Mouse (Mus musculus): Measurements from ENCODE around the gene Gmip. TPM values are rescaled to one million over a fixed set of nuclear protein-coding genes. Genes with fewer than 3 reads are reported as not detected.

The Gmip gene
- polyA plus RNA-seq, 1 experiment from 2014 or later = 43.2 TPM

DNA sequence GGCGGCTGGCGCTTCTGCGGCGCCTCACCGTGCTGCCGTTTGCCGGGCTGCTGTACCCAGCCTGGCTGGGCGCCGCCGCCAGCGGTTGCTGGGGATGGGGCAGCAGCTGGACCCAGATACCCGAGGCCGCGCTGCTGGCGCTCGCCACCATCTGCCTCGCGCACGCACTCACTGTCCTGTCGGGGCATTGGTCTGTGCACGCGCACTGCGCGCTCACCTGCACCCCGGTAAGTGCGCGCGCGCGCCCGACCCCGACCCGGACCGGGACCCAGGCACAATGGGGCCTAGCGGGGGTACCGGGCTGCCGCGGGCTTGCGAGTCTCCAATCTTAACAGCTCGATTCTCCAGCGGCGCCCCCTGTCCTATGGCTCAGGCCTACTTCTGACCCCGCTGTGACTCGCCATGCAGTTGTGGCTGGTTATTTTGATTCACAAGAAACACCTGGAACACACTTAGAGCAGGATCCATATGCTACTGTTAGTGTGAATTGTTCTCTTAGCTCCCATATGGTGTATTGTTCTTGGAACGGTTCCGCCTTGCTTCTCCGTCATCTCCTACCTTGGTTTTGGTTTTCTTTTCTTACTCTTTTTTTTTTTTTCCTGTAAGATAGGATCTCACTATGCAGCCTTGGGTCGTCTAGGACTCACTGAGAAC is 16.9 kb upstream of the Gmip start:
- under 1% methylated on average over 48 of the region's 48 CpGs for WGBS
- H3K9ac ChIP-seq = peak overlapping the region; percentile 99
- peaks cover 16% of the 10 kb centered on the region for H3K36me3 ChIP-seq (replicated peaks)
- H3K4me2 ChIP-seq = peak overlapping the region; percentile 91
- H3K27ac ChIP-seq = peak overlapping the region; percentile 71
- no peaks in the 10 kb centered on the region for H3K27me3 ChIP-seq (replicated peaks)
- peak overlapping the region; percentile 100 for H3K4me3 ChIP-seq
- peak; percentile 83 for ATAC-seq (replicated peaks)
- H3K4me1 ChIP-seq = peaks cover 29% of the 10 kb centered on the region
- H3K9me3 ChIP-seq = no peaks in the 10 kb centered on the region

DNA sequence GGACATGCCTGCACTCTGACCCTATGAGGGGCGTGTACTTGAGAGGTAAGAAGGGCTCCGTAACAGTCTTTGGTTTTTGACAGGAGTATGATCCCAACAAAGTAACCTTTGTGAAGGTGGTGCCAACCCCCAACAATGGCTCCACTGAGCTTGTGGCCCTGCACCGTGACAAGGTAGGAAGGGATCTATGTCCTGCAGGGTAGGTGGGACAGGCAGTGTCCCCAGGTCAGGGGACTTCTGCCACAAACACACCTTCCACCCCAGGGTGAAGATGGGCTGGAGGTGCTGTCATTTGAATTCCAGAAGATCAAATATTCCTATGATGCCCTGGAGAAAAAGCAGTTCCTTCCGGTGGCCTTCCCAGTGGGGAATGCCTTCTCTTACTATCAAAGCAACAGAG is 14.8 kb upstream of the Gmip start:
- peaks cover 29% of the 10 kb centered on the region for H3K4me1 ChIP-seq
- H3K27ac ChIP-seq = no peak overlapping the region
- no peak overlapping the region for H3K4me2 ChIP-seq
- 96% methylated on average over 4 of the region's 4 CpGs for WGBS
- no peaks in the 10 kb centered on the region for H3K27me3 ChIP-seq (replicated peaks)
- no peak overlapping the region for H3K9ac ChIP-seq
- peaks cover 35% of the 10 kb centered on the region for H3K36me3 ChIP-seq (replicated peaks)
- H3K4me3 ChIP-seq = no peak overlapping the region
- ATAC-seq (replicated peaks) = no peak
- H3K9me3 ChIP-seq = no peaks in the 10 kb centered on the region

DNA sequence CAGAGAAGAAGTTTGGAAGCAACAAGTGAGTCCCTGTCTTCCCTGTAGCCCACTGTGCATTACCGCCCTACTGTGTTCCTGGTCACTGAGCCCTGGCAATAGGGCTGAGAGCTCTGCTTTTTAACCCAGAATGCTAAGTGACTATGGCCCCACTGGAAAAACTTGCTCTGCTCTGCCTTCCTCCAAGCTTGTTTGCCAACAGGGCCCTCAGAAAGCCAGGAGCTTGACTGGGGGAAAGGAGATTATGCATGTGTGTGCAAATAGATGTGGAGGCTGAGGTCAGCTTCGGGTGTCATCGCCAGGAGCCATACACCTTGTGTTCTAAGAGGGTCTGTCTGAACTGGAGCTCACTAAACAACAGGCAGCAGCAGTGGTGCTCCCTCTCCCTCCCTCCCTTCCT is 14.4 kb upstream of the Gmip start:
- H3K27ac ChIP-seq = no peak overlapping the region
- H3K4me1 ChIP-seq = peaks cover 29% of the 10 kb centered on the region
- no peak for ATAC-seq (replicated peaks)
- H3K9me3 ChIP-seq = no peaks in the 10 kb centered on the region
- peaks cover 38% of the 10 kb centered on the region for H3K36me3 ChIP-seq (replicated peaks)
- H3K4me3 ChIP-seq = no peak overlapping the region
- H3K9ac ChIP-seq = no peak overlapping the region
- no peaks in the 10 kb centered on the region for H3K27me3 ChIP-seq (replicated peaks)
- no peak overlapping the region for H3K4me2 ChIP-seq
- 93% methylated on average over 3 of the region's 3 CpGs for WGBS

- Histone ChIP-seq H3K4me3 (no peak overlapping the region), H3K9me3 (no peaks in the 10 kb centered on the region), H3K4me1 (peaks cover 29% of the 10 kb centered on the region), H3K4me2 (no peak overlapping the region), H3K36me3 (replicated peaks) (peaks cover 46% of the 10 kb centered on the region), H3K9ac (no peak overlapping the region), H3K27me3 (replicated peaks) (no peaks in the 10 kb centered on the region), H3K27ac (no peak overlapping the region)
- WGBS = 98% methylated on average over 6 of the region's 6 CpGs
- no peak for ATAC-seq (replicated peaks)
These were observed 13.6 kb upstream of the Gmip start for GRCm38 (mm10) chr8:69794901-69795300.

- WGBS = 96% methylated on average over 16 of the region's 16 CpGs
- Histone ChIP-seq H3K27me3 (replicated peaks) (no peaks in the 10 kb centered on the region), H3K36me3 (replicated peaks) (peaks cover 61% of the 10 kb centered on the region), H3K4me2 (no peak overlapping the region), H3K9ac (no peak overlapping the region), H3K4me1 (peaks cover 22% of the 10 kb centered on the region), H3K9me3 (no peaks in the 10 kb centered on the region), H3K27ac (no peak overlapping the region), H3K4me3 (no peak overlapping the region)
- no peak for ATAC-seq (replicated peaks)
These were observed 11.6 kb upstream of the Gmip start for GRCm38 (mm10) chr8:69796721-69797345.

DNA sequence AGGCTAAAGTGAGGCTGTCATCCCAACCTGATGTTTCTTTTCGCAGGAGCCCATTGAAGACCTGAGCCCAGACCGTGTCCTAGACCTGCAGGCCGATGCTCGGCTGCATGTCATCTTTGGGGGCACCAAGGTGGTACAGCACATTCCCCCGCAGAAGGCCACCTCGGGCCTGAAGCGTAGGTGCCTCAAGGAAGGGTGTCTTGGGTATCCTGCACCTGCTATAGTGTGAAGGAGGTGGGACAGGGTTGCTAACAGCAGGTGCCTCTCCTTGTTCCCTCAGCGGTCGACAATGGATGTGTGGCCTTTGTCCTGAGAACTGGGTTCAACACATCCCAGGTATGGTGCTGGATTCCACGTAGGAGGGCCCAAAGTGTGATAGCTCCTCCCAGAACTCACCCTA is 10.8 kb upstream of the Gmip start:
- H3K36me3 ChIP-seq (replicated peaks) = peaks cover 70% of the 10 kb centered on the region
- WGBS = 95% methylated on average over 10 of the region's 10 CpGs
- no peak overlapping the region for H3K4me2 ChIP-seq
- ATAC-seq (replicated peaks) = no peak
- no peak overlapping the region for H3K9ac ChIP-seq
- H3K9me3 ChIP-seq = no peaks in the 10 kb centered on the region
- H3K4me1 ChIP-seq = peaks cover 14% of the 10 kb centered on the region
- H3K4me3 ChIP-seq = no peak overlapping the region
- H3K27ac ChIP-seq = no peak overlapping the region
- H3K27me3 ChIP-seq (replicated peaks) = no peaks in the 10 kb centered on the region

- H3K4me2 ChIP-seq = no peak overlapping the region
- H3K4me1 ChIP-seq = no peaks in the 10 kb centered on the region
- H3K36me3 ChIP-seq (replicated peaks) = peaks cover 78% of the 10 kb centered on the region
- no peak for ATAC-seq (replicated peaks)
- H3K9me3 ChIP-seq = no peaks in the 10 kb centered on the region
- H3K9ac ChIP-seq = no peak overlapping the region
- H3K4me3 ChIP-seq = no peak overlapping the region
- WGBS = 90% methylated on average over 8 of the region's 8 CpGs
- no peaks in the 10 kb centered on the region for H3K27me3 ChIP-seq (replicated peaks)
- H3K27ac ChIP-seq = no peak overlapping the region
These were observed 9.2 kb upstream of the Gmip start for GRCm38 (mm10) chr8:69799261-69799660.

DNA sequence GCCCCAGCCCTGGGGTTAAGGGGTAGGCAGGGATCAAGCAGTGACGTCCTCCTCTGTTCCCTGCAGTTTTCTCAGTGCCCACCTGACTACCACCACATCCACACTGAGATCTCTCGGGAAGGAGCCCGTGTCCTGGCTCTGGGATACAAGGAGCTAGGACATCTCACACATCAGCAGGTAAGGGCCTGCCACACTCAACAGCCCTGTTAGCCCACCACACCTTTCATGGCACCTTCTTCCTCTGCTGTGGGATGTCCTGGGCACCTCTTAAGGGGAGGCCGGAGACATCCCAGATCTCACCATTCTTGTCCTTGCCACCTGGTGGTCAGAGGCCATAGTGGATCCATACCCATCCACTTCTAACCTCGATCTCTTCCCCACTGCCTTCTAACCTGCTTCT is 8.5 kb upstream of the Gmip start:
- H3K4me2 ChIP-seq = no peak overlapping the region
- 91% methylated on average over 5 of the region's 5 CpGs for WGBS
- H3K36me3 ChIP-seq (replicated peaks) = peaks cover 82% of the 10 kb centered on the region
- H3K4me3 ChIP-seq = no peak overlapping the region
- no peak overlapping the region for H3K27ac ChIP-seq
- H3K9ac ChIP-seq = no peak overlapping the region
- no peaks in the 10 kb centered on the region for H3K27me3 ChIP-seq (replicated peaks)
- no peaks in the 10 kb centered on the region for H3K9me3 ChIP-seq
- no peak for ATAC-seq (replicated peaks)
- no peaks in the 10 kb centered on the region for H3K4me1 ChIP-seq

DNA sequence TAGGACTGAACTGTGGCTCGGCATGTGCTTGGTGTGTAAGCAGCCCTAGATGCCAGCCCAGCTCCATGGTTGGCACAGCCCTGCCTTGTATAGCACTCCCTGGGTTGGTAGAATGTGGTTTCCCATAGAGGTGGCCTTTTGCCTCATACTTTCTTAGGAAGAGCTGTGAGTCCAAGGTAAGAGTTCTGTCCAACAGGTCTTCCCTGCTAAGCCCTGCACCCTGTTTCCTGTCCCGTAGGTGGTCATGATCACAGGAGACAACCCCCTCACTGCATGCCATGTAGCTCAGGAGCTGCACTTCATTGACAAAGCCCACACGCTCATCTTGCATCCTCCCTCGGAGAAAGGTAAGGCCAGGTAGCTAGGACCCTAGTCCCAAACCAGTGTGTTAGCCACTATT is 6.7 kb upstream of the Gmip start:
- H3K36me3 ChIP-seq (replicated peaks) = peaks cover 92% of the 10 kb centered on the region
- 97% methylated on average over 4 of the region's 4 CpGs for WGBS
- H3K9me3 ChIP-seq = no peaks in the 10 kb centered on the region
- no peaks in the 10 kb centered on the region for H3K27me3 ChIP-seq (replicated peaks)
- H3K4me1 ChIP-seq = no peaks in the 10 kb centered on the region
- no peak overlapping the region for H3K4me3 ChIP-seq
- H3K4me2 ChIP-seq = no peak overlapping the region
- no peak overlapping the region for H3K27ac ChIP-seq
- H3K9ac ChIP-seq = no peak overlapping the region
- ATAC-seq (replicated peaks) = no peak

DNA sequence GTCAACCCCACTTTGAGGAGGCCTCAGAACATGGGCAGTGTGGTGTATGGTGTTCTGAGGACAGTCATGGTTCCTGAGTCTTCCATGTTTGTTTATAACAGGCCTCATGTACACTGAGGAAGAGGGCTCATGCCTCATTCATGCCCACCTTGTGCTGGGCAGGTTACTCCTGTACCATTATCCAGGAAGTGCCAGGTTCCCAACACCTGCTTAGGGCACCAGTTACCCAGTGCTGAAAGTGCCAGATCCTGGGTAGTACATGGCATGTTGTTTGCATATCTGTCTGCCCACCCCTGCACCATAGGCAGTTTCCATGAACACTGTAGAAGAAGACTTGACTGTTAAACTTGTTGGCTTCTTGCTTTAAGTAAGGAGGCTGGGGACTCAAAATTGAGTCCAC is 6.3 kb upstream of the Gmip start:
- Histone ChIP-seq H3K4me1 (no peaks in the 10 kb centered on the region), H3K9me3 (no peaks in the 10 kb centered on the region), H3K4me3 (no peak overlapping the region), H3K9ac (no peak overlapping the region), H3K27me3 (replicated peaks) (no peaks in the 10 kb centered on the region), H3K4me2 (no peak overlapping the region), H3K27ac (no peak overlapping the region), H3K36me3 (replicated peaks) (peaks cover 92% of the 10 kb centered on the region)
- no peak for ATAC-seq (replicated peaks)

GRCm38 (mm10) chr8:69803366-69803765 is 5.1 kb upstream of the Gmip start:
- no peak overlapping the region for H3K9ac ChIP-seq
- H3K9me3 ChIP-seq = no peaks in the 10 kb centered on the region
- ATAC-seq (replicated peaks) = no peak
- no peaks in the 10 kb centered on the region for H3K27me3 ChIP-seq (replicated peaks)
- H3K4me3 ChIP-seq = no peak overlapping the region
- H3K4me2 ChIP-seq = no peak overlapping the region
- peaks cover 4% of the 10 kb centered on the region for H3K4me1 ChIP-seq
- peaks cover 88% of the 10 kb centered on the region for H3K36me3 ChIP-seq (replicated peaks)
- no peak overlapping the region for H3K27ac ChIP-seq
- 96% methylated on average over 7 of the region's 7 CpGs for WGBS

DNA sequence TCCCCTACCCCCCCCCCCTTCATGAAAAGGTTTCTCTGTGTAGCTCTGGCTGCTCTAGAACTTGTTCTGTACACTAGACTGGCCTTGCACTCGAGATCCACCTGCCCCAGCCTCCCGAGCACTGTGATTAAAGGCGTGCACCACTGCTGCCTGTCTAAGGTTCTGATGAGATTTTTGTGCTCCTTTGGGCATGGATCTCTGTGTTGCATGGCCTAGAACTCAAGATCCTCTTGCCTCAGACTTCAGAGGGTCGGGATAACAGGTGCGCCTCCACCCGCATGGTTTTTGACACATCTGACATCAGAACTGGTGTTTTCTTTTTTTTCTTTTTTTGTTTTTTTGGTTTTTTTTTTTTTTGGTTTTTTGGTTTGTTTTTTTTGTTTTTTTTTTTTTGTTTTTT is 3.9 kb upstream of the Gmip start:
- ATAC-seq (replicated peaks) = no peak
- no peak overlapping the region for H3K27ac ChIP-seq
- WGBS = 91% methylated on average over 6 of the region's 6 CpGs
- no peak overlapping the region for H3K4me2 ChIP-seq
- H3K9me3 ChIP-seq = no peaks in the 10 kb centered on the region
- no peaks in the 10 kb centered on the region for H3K27me3 ChIP-seq (replicated peaks)
- H3K36me3 ChIP-seq (replicated peaks) = peaks cover 77% of the 10 kb centered on the region
- H3K4me1 ChIP-seq = peaks cover 6% of the 10 kb centered on the region
- H3K4me3 ChIP-seq = no peak overlapping the region
- no peak overlapping the region for H3K9ac ChIP-seq

DNA sequence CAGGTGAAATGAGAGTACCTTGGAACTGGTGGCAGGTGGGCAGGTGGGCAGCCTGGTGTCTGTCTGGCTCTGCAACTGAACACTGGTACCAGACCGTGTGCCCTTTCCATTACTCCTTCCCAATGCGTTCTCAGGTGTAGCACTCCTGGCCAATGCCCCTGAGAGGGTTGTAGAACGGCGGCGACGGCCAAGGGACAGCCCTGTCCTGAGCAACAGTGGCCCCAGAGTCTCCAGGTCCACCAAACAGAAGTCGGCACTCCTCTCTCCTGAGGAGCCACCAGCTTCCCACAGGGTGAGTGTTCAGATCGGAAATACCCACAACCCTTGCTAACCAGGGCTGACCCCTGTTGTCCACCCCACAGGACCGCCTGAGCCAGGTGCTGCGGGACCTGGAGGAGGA is 3.4 kb upstream of the Gmip start:
- peaks cover 12% of the 10 kb centered on the region for H3K4me1 ChIP-seq

More for the DNA sequence above, 3.4 kb upstream of the Gmip start:
- no peak for ATAC-seq (replicated peaks)
- Histone ChIP-seq H3K4me2 (no peak overlapping the region), H3K27me3 (replicated peaks) (no peaks in the 10 kb centered on the region), H3K9ac (no peak overlapping the region), H3K27ac (no peak overlapping the region), H3K4me3 (no peak overlapping the region), H3K9me3 (no peaks in the 10 kb centered on the region), H3K36me3 (replicated peaks) (peaks cover 72% of the 10 kb centered on the region)
- WGBS = 97% methylated on average over 10 of the region's 10 CpGs
